Mouse (Mus musculus) hindbrain, embryonic 14.5 days (tissue): ENCODE data around the gene Mroh8. TPM values are rescaled to one million over a fixed set of nuclear protein-coding genes. Genes with fewer than 3 reads are reported as not detected.

Source experiments
- ATAC-seq: fragments of 200-750 bp; cut with Nextera tagmentation; 2 replicates; pipeline ENCODE4 v1.8.0; 2017; ENCODE audit warnings: moderate number of reproducible peaks, mild to moderate bottlenecking, moderate TSS enrichment, moderate library complexity; ENCODE audit not compliant: low FRiP score
- DNase-seq: peaks from one replicate; pipeline ENCODE4 v3.0.0-alpha.2; 2015; ENCODE audit warnings: low spot score
- H3K27ac ChIP-seq: fragments of 300-500 bp; sonication (generic); 2 replicates; pipeline ENCODE4 v1.5.1; 2014; ENCODE audit warnings: mild to moderate bottlenecking, moderate library complexity
- H3K27me3 ChIP-seq: fragments of 300-500 bp; sonication (generic); 2 replicates; pipeline ENCODE4 v1.6.1; 2014; ENCODE audit warnings: mild to moderate bottlenecking, low read length, mixed read lengths; ENCODE audit not compliant: control insufficient read depth, insufficient read depth
- H3K36me3 ChIP-seq: fragments of 300-500 bp; sonication (generic); replicated peaks from 2 replicates; pipeline ENCODE4 v1.6.1; 2014; ENCODE audit not compliant: control insufficient read depth, insufficient read depth
- H3K4me1 ChIP-seq: fragments of 300-500 bp; sonication (generic); replicated peaks from 2 replicates; pipeline ENCODE4 v1.6.1; 2014; ENCODE audit warnings: antibody characterized with exemption, low read length, mixed read lengths; ENCODE audit not compliant: control insufficient read depth, insufficient read depth
- H3K4me2 ChIP-seq: fragments of 300-500 bp; sonication (generic); replicated peaks from 2 replicates; pipeline ENCODE4 v1.6.1; 2014; ENCODE audit warnings: mild to moderate bottlenecking, moderate library complexity
- H3K4me3 ChIP-seq: fragments of 300-500 bp; sonication (generic); replicated peaks from 2 replicates; pipeline ENCODE4 v1.5.1; 2014; ENCODE audit warnings: mild to moderate bottlenecking, low read length
- H3K9ac ChIP-seq: fragments of 300-500 bp; sonication (generic); 2 replicates; pipeline ENCODE4 v1.6.1; 2014
- H3K9me3 ChIP-seq: fragments of 300-500 bp; sonication (generic); 2 replicates; pipeline ENCODE4 v1.6.1; 2016; ENCODE audit warnings: low read length; ENCODE audit not compliant: control insufficient read depth
- WGBS: fragments of 180-500 bp; shearing (Covaris S2); extraction: QIAGEN DNeasy Blood & Tissue Kit; methylation state at CpG from one replicate; pipeline ENCODE4 v1.1.7; 2014; 5-methylcytosine and 5-hydroxymethylcytosine counted together
- polyA plus RNA-seq: library from polyadenylated mRNA; unstranded; fragments of >200 nt; fragmentation: Nextera tagmentation; extraction: Ambion mirVana; gene quantifications from 2 replicates; pipeline ENCODE4 v1.2.1, GENCODE M21; 2014

Mroh8 gene
- polyA plus RNA-seq, 1 experiment from 2014 or later: 0.41 TPM

- no peak for ATAC-seq
- Histone ChIP-seq H3K27ac (no peak overlapping the region), H3K36me3 (peaks cover 79% of the 10 kb centered on the region), H3K4me2 (no peak overlapping the region), H3K4me3 (no peak overlapping the region), H3K27me3 (no peaks in the 10 kb centered on the region), H3K9ac (no peak overlapping the region), H3K4me1 (no peaks in the 10 kb centered on the region), H3K9me3 (no peaks in the 10 kb centered on the region)
- WGBS: 90% methylated on average over 4 of the region's 4 CpGs
- DNase-seq: no peak
Observed at GRCm38 (mm10) chr2:157187223-157187622, 92.1 kb downstream of the Mroh8 start.

GRCm38 (mm10) chr2:157186504-157186903, 92.8 kb downstream of the Mroh8 start:
- 33% methylated on average over 5 of the region's 5 CpGs for WGBS
- ATAC-seq: no peak

GRCm38 (mm10) chr2:157185022-157185660, 94.2 kb downstream of the Mroh8 start:
- H3K27ac ChIP-seq: no peak overlapping the region
- H3K36me3 ChIP-seq: peaks cover 66% of the 10 kb centered on the region
- ATAC-seq: no peak

More at GRCm38 (mm10) chr2:157186504-157186903, 92.8 kb downstream of the Mroh8 start:
- no peaks in the 10 kb centered on the region for H3K9me3 ChIP-seq
- no peak overlapping the region for H3K9ac ChIP-seq
- no peak for DNase-seq
- H3K27ac ChIP-seq: no peak overlapping the region
- no peaks in the 10 kb centered on the region for H3K27me3 ChIP-seq
- H3K4me1 ChIP-seq: no peaks in the 10 kb centered on the region
- H3K4me3 ChIP-seq: no peak overlapping the region
- peaks cover 76% of the 10 kb centered on the region for H3K36me3 ChIP-seq
- no peak overlapping the region for H3K4me2 ChIP-seq

GRCm38 (mm10) chr2:157178167-157178566, 101.2 kb downstream of the Mroh8 start:
- H3K4me2 ChIP-seq: no peak overlapping the region
- no peaks in the 10 kb centered on the region for H3K4me1 ChIP-seq
- H3K27ac ChIP-seq: no peak overlapping the region
- H3K9ac ChIP-seq: no peak overlapping the region
- DNase-seq: no peak
- H3K36me3 ChIP-seq: peaks cover 41% of the 10 kb centered on the region
- no peak overlapping the region for H3K4me3 ChIP-seq
- WGBS: 88% methylated on average over 6 of the region's 6 CpGs
- H3K9me3 ChIP-seq: no peaks in the 10 kb centered on the region
- no peaks in the 10 kb centered on the region for H3K27me3 ChIP-seq
- no peak for ATAC-seq

More at GRCm38 (mm10) chr2:157185022-157185660, 94.2 kb downstream of the Mroh8 start:
- no peak for DNase-seq
- Histone ChIP-seq H3K27me3 (no peaks in the 10 kb centered on the region), H3K9me3 (no peaks in the 10 kb centered on the region), H3K9ac (no peak overlapping the region), H3K4me2 (no peak overlapping the region), H3K4me1 (no peaks in the 10 kb centered on the region), H3K4me3 (no peak overlapping the region)
- WGBS: 92% methylated on average over 13 of the region's 13 CpGs

- H3K9ac ChIP-seq: no peak overlapping the region
- H3K36me3 ChIP-seq: peaks cover 36% of the 10 kb centered on the region
- H3K4me3 ChIP-seq: no peak overlapping the region
- no peaks in the 10 kb centered on the region for H3K4me1 ChIP-seq
- no peaks in the 10 kb centered on the region for H3K27me3 ChIP-seq
- H3K9me3 ChIP-seq: no peaks in the 10 kb centered on the region
- WGBS: 99% methylated on average over 3 of the region's 3 CpGs
- H3K4me2 ChIP-seq: no peak overlapping the region
- no peak for DNase-seq
- no peak overlapping the region for H3K27ac ChIP-seq
- no peak for ATAC-seq
Observed at GRCm38 (mm10) chr2:157176248-157176647, 103.1 kb downstream of the Mroh8 start.

GRCm38 (mm10) chr2:157174416-157174815, 104.9 kb downstream of the Mroh8 start:
- no peak for ATAC-seq
- 77% methylated on average over 5 of the region's 5 CpGs for WGBS
- Histone ChIP-seq H3K4me2 (no peak overlapping the region), H3K4me3 (no peak overlapping the region), H3K36me3 (peaks cover 38% of the 10 kb centered on the region), H3K4me1 (0 out of 2 replicates have a peak, but pooled peaks cover 6% of the 10 kb centered on the region), H3K27me3 (no peaks in the 10 kb centered on the region), H3K9ac (no peak overlapping the region), H3K9me3 (no peaks in the 10 kb centered on the region), H3K27ac (no peak overlapping the region)
- DNase-seq: no peak

- H3K4me2 ChIP-seq: no peak overlapping the region
- WGBS: 94% methylated on average over 6 of the region's 6 CpGs
- ATAC-seq (no peak), DNase-seq (no peak)
- no peaks in the 10 kb centered on the region for H3K9me3 ChIP-seq
- no peak overlapping the region for H3K4me3 ChIP-seq
- no peak overlapping the region for H3K27ac ChIP-seq
- peaks cover 46% of the 10 kb centered on the region for H3K36me3 ChIP-seq
- 0 out of 2 replicates have a peak, but pooled peaks cover 6% of the 10 kb centered on the region for H3K4me1 ChIP-seq
- no peaks in the 10 kb centered on the region for H3K27me3 ChIP-seq
- no peak overlapping the region for H3K9ac ChIP-seq
Observed at GRCm38 (mm10) chr2:157173555-157173954, 105.8 kb downstream of the Mroh8 start.

GRCm38 (mm10) chr2:157172984-157173383, 106.4 kb downstream of the Mroh8 start:
- Histone ChIP-seq H3K36me3 (peaks cover 49% of the 10 kb centered on the region), H3K27ac (no peak overlapping the region), H3K27me3 (no peaks in the 10 kb centered on the region), H3K4me1 (0 out of 2 replicates have a peak, but pooled peaks cover 6% of the 10 kb centered on the region), H3K9me3 (no peaks in the 10 kb centered on the region), H3K4me3 (no peak overlapping the region), H3K9ac (no peak overlapping the region), H3K4me2 (no peak overlapping the region)
- DNase-seq: no peak
- no peak for ATAC-seq
- WGBS: 96% methylated on average over 6 of the region's 6 CpGs

GRCm38 (mm10) chr2:157170626-157171025, 108.7 kb downstream of the Mroh8 start:
- no peak for DNase-seq
- H3K36me3 ChIP-seq: peaks cover 55% of the 10 kb centered on the region
- no peak overlapping the region for H3K4me2 ChIP-seq
- H3K9ac ChIP-seq: peak overlapping the region; percentile 36; the same call in 1 of the 2 replicates
- H3K4me1 ChIP-seq: 0 out of 2 replicates have a peak, but pooled peaks cover 6% of the 10 kb centered on the region
- no peak overlapping the region for H3K4me3 ChIP-seq
- H3K27ac ChIP-seq: peak overlapping the region; percentile 4; the same call in 1 of the 2 replicates
- WGBS: 27% methylated on average over 6 of the region's 6 CpGs
- H3K27me3 ChIP-seq: no peaks in the 10 kb centered on the region
- no peaks in the 10 kb centered on the region for H3K9me3 ChIP-seq
- ATAC-seq: no peak
